Mouse (Mus musculus): ENCODE results near the gene Zfp809. TPM values are rescaled to one million over a fixed set of nuclear protein-coding genes. Genes with fewer than 3 reads are reported as not detected.

Gene Zfp809
- polyA plus RNA-seq (2014; fragmentation: Nextera tagmentation; extraction: Ambion mirVana), result 10.5 and 11.5 TPM in 2 replicates

DNA sequence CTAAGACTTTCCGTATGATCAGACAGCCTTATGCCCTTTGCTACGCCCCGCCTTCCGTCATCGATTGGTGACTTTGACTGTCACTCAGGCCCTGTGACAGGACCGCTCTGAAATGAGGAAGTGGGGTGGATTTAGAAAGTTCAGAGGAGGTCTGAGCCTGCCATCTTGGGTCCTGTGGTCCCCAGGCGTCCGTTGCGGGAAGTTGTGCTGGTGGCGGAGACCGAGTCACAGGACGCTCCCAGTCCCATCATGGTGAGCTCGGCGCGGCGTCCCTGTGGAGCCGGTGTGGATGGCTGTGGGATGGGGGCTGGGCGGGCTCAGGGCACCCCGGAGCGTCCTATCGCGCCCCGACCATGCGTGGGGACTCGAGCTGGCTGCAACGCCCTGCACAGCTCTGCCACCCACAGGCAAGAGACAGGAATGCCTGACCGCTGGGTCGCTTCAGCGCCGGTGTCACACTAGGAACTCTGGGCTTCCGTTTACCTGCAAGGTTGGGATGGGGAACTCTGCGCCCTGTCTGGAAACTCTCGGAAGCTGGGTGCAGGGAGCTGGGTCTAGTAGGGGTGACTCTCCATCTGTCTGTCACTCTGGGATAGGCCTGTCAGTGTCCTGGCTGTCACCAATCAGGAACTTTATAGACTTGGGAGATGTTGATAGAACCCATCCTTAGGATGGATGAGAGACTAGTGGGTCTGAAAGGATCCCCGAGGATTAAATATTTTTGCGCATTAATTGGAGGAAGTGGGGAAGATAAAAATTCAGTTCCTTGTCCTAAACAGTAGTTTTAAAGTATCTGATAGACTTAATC is at the start of gene Zfp809:
Gene Zfp809, plus strand, starts transcription at position 134 of the 808 bp plus-strand sequence.
- DNase-seq (ENCODE audit: low spot score), result peak; percentile 97
- Histone ChIP-seq H3K9ac (peak within 1 kb of the TSS; percentile 63), H3K4me1 (replicated peaks; ENCODE audit: control insufficient read depth, insufficient read depth, low read length) (no peaks in the 10 kb centered on the region), H3K4me2 (replicated peaks) (peak within 1 kb of the TSS; percentile 64), H3K4me3 (replicated peaks; ENCODE audit: low read length) (peak within 1 kb of the TSS; percentile 62), H3K9me3 (ENCODE audit: control insufficient read depth, low read length) (no peaks in the 10 kb centered on the region), H3K27me3 (ENCODE audit: control insufficient read depth, insufficient read depth, low read length) (no peaks in the 10 kb centered on the region), H3K27ac (peak within 1 kb of the TSS; percentile 79; the same call in 1 of the 2 replicates), H3K36me3 (replicated peaks; ENCODE audit: control insufficient read depth, insufficient read depth) (no peaks in the 10 kb centered on the region)
- ATAC-seq (ENCODE audit: low FRiP score), result peak; percentile 98
- 2% methylated on average over 35 of the region's 35 CpGs for WGBS

DNA sequence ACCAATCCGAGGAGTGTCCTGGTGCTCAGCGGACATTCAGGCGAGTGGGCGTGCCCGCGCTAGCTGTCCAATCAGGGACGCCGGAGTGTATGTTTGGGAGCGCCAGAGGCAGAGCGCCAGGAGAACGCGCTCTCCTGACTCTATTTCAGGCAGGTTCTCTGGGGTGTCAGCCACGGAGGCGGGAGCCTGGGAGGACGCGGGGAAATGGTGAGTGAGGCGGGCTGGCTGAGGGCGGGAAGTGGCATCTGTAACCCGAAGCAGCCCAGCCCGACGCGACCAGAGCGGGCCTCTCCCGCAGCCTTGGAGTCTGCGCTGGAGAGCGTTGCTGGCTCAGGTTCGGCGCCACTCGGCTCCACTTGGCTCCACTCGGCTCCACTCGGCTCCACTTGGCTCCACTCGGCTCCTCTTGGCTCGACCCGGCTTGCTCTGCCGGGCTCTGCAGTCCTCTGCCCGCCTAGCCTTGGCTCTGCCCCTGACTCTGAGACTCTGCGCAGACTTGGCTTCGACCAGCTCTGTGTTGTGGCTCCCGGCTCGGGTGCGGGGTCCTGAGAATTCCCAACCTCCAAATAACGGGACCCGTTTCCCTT is 37.4 kb upstream of the Zfp809 start, which contains the start of gene Zfp872:
Gene Zfp872, plus strand, starts transcription at position 66 of the 587 bp plus-strand sequence.
- peak within 1 kb of the TSS; percentile 49; the same call in 1 of the 2 replicates for H3K9ac ChIP-seq
- H3K27ac ChIP-seq, result no peak within 1 kb of the TSS
- no peaks in the 10 kb centered on the region for H3K4me1 ChIP-seq (replicated peaks; ENCODE audit: control insufficient read depth, insufficient read depth, low read length)
- no peaks in the 10 kb centered on the region for H3K36me3 ChIP-seq (replicated peaks; ENCODE audit: control insufficient read depth, insufficient read depth)
- ATAC-seq (ENCODE audit: low FRiP score) (peak; percentile 84; the same call in 1 of the 2 replicates), DNase-seq (ENCODE audit: low spot score) (peak; percentile 47)
- H3K27me3 ChIP-seq (ENCODE audit: control insufficient read depth, insufficient read depth, low read length), result peaks cover 7% of the 10 kb centered on the region; the same call in 1 of the 2 replicates
- 19% methylated on average over 41 of the region's 43 CpGs for WGBS
- peak within 1 kb of the TSS; percentile 36 for H3K4me3 ChIP-seq (replicated peaks; ENCODE audit: low read length)
- peaks cover 9% of the 10 kb centered on the region; the same call in 1 of the 2 replicates for H3K9me3 ChIP-seq (ENCODE audit: control insufficient read depth, low read length)
- peak within 1 kb of the TSS; percentile 62 for H3K4me2 ChIP-seq (replicated peaks)

DNA sequence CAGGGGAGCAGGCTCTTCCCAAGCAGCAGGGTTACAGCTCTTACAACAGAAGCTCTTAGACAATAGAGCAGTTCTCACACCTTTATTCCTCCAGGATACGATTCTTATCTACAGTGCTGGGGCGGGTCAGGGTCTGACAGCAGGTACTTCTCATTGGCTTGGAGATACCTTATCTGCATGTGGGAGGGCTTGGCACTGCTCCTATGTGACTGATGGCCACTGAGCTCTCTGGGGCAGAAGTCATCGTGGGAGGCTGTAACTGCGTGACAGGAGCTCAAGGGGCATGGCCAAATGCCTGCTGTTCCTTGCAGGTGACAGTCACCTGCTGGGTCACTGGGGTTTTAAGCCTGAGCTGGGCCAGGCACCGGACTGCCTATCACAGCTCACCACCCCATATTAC is 29.1 kb upstream of the Zfp809 start:
- WGBS, result 48% methylated on average over 5 of the region's 5 CpGs
- no peak overlapping the region for H3K9ac ChIP-seq

DNA sequence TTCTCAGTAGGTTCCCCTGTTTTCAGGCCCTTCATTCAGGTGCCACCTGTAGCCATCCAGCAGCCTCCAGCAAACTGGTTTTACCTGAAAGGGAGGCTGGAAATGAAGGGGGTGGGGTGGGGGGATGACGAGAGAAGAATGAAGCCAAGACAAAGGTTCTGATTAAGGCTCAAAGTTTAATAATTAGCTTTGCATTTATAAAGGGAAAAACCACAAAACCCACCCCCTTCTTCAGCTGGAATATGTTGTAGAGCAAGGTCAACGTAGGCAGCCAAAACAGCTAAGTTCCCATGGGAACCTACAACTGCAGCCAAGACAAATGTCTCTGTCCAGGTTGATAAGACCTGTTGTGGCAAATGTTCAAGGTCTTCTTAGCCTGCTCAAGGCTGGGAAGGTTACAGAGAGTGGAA is 11.7 kb upstream of the Zfp809 start:
- no peak for ATAC-seq (ENCODE audit: low FRiP score)
- Histone ChIP-seq H3K4me2 (replicated peaks) (no peak overlapping the region), H3K4me3 (replicated peaks; ENCODE audit: low read length) (no peak overlapping the region), H3K9ac (no peak overlapping the region), H3K36me3 (replicated peaks; ENCODE audit: control insufficient read depth, insufficient read depth) (no peaks in the 10 kb centered on the region), H3K9me3 (ENCODE audit: control insufficient read depth, low read length) (no peaks in the 10 kb centered on the region), H3K27ac (no peak overlapping the region), H3K27me3 (ENCODE audit: control insufficient read depth, insufficient read depth, low read length) (no peaks in the 10 kb centered on the region), H3K4me1 (replicated peaks; ENCODE audit: control insufficient read depth, insufficient read depth, low read length) (no peaks in the 10 kb centered on the region)
- 78% methylated on average over 2 of the region's 2 CpGs for WGBS
- no peak for DNase-seq (ENCODE audit: low spot score)

More for the DNA sequence above, 29.1 kb upstream of the Zfp809 start:
- ATAC-seq (ENCODE audit: low FRiP score), result no peak
- DNase-seq (ENCODE audit: low spot score), result no peak
- no peaks in the 10 kb centered on the region for H3K27me3 ChIP-seq (ENCODE audit: control insufficient read depth, insufficient read depth, low read length)
- H3K4me3 ChIP-seq (replicated peaks; ENCODE audit: low read length), result no peak overlapping the region
- H3K4me1 ChIP-seq (replicated peaks; ENCODE audit: control insufficient read depth, insufficient read depth, low read length), result no peaks in the 10 kb centered on the region
- no peaks in the 10 kb centered on the region for H3K36me3 ChIP-seq (replicated peaks; ENCODE audit: control insufficient read depth, insufficient read depth)
- H3K4me2 ChIP-seq (replicated peaks), result no peak overlapping the region
- H3K27ac ChIP-seq, result no peak overlapping the region
- H3K9me3 ChIP-seq (ENCODE audit: control insufficient read depth, low read length), result peaks cover 34% of the 10 kb centered on the region

DNA sequence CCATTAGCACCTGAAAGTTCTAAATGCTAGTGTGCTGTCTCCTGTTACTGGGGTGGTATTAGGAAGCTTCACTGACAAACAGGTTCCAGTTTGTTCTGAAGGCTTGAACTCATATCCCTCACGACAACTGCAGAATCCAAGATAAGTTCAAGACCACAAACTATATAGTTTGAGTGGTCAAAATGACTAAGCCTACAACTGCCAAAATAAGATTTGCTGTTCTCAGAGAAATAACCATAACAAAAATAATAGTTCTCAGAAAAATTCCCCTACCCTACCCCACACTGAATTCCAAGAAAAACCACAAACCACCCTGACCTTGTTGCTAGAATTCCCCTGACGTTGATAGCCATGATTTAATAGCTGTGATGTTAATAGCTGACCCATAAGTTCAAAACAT is 11.0 kb upstream of the Zfp809 start:
- Histone ChIP-seq H3K4me1 (replicated peaks; ENCODE audit: control insufficient read depth, insufficient read depth, low read length) (no peaks in the 10 kb centered on the region), H3K9ac (no peak overlapping the region), H3K4me3 (replicated peaks; ENCODE audit: low read length) (no peak overlapping the region), H3K27ac (no peak overlapping the region), H3K36me3 (replicated peaks; ENCODE audit: control insufficient read depth, insufficient read depth) (no peaks in the 10 kb centered on the region), H3K9me3 (ENCODE audit: control insufficient read depth, low read length) (no peaks in the 10 kb centered on the region), H3K27me3 (ENCODE audit: control insufficient read depth, insufficient read depth, low read length) (no peaks in the 10 kb centered on the region), H3K4me2 (replicated peaks) (no peak overlapping the region)
- no peak for ATAC-seq (ENCODE audit: low FRiP score)
- DNase-seq (ENCODE audit: low spot score), result no peak
- WGBS, result 92% methylated on average over 2 of the region's 2 CpGs

DNA sequence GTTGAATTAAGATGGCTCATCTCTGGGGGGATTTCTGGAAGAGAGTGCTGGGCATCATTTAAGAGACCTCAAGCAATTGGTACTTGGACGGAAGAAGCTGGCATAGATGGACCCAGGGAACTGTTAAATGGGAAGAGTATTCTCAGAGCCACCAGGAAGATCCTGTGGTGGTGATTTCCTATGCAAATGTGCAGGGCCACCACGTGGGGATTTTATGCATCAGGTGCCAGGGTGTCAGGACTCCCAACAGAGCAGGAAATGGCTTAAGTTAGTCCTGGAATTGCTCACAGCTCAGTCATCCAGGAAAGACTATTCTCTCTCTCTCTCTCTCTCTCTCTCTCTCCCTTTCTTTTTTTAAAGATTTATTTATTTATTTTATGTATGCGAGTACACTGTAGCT is 8.8 kb upstream of the Zfp809 start:
- Histone ChIP-seq H3K36me3 (replicated peaks; ENCODE audit: control insufficient read depth, insufficient read depth) (no peaks in the 10 kb centered on the region), H3K27me3 (ENCODE audit: control insufficient read depth, insufficient read depth, low read length) (no peaks in the 10 kb centered on the region), H3K4me2 (replicated peaks) (no peak overlapping the region), H3K4me3 (replicated peaks; ENCODE audit: low read length) (no peak overlapping the region), H3K27ac (no peak overlapping the region), H3K4me1 (replicated peaks; ENCODE audit: control insufficient read depth, insufficient read depth, low read length) (no peaks in the 10 kb centered on the region), H3K9ac (no peak overlapping the region), H3K9me3 (ENCODE audit: control insufficient read depth, low read length) (no peaks in the 10 kb centered on the region)
- no peak for ATAC-seq (ENCODE audit: low FRiP score)
- 54% methylated on average over 3 of the region's 3 CpGs for whole genome bisulfite sequencing
- no peak for DNase-seq (ENCODE audit: low spot score)

DNA sequence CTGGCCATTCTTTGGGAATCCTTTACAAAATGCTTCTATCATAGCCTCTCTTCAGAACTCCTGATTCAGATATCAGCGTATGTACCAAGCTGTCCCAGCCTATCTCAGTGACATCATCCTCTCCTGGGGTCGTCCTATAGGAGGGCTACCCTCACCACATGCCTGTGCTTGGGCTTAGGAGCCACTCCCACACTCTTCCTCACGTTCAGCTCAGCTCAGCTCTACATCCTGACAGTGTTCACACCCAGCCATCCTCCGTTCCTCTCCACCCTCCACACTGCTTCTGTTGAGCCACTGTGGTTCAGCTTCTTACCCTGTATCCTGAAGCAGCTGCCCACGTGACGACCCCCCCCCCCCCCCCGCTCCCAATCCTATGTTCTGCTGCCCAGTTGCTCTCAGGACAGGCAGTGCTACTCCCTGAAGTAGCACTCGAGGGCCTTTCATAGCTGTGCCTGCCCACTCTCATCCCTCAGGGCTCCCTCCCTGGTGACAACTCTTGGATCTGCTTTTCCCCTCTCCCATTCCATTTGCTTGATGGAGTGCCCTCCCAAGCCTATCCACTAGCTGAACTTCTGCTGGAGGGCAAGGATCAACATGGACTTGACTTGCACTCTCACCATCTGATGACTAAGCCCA is 7.5 kb upstream of the Zfp809 start:
- Histone ChIP-seq H3K27ac (no peak overlapping the region), H3K9ac (no peak overlapping the region), H3K4me2 (replicated peaks) (no peak overlapping the region), H3K4me1 (replicated peaks; ENCODE audit: control insufficient read depth, insufficient read depth, low read length) (no peaks in the 10 kb centered on the region), H3K36me3 (replicated peaks; ENCODE audit: control insufficient read depth, insufficient read depth) (no peaks in the 10 kb centered on the region), H3K27me3 (ENCODE audit: control insufficient read depth, insufficient read depth, low read length) (no peaks in the 10 kb centered on the region), H3K4me3 (replicated peaks; ENCODE audit: low read length) (no peak overlapping the region), H3K9me3 (ENCODE audit: control insufficient read depth, low read length) (no peaks in the 10 kb centered on the region)
- ATAC-seq (ENCODE audit: low FRiP score) (no peak), DNase-seq (ENCODE audit: low spot score) (no peak)
- WGBS, result 47% methylated on average over 7 of the region's 8 CpGs

DNA sequence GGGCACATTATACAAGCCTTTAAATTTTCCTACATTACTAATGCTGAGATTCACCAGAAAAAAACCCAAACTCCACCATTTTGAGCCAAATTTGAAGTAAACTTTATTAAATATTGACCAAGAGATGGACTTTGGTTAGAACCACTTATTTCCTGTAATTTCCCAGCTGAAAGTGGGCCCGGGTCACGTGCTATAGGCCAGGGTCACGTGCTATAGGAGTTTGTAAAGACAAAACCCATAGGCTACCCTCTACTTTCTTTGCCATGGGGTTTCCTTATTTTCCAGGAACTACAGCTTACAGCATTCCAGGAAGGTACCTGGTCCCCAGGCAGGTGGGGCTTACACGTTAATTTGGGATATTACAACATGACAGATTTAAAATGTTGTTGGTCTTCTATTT is 1.4 kb upstream of the Zfp809 start:
- ATAC-seq (ENCODE audit: low FRiP score) (no peak), DNase-seq (ENCODE audit: low spot score) (no peak)
- Histone ChIP-seq H3K9me3 (ENCODE audit: control insufficient read depth, low read length) (no peaks in the 10 kb centered on the region), H3K27me3 (ENCODE audit: control insufficient read depth, insufficient read depth, low read length) (no peaks in the 10 kb centered on the region), H3K4me2 (replicated peaks) (no peak overlapping the region), H3K4me3 (replicated peaks; ENCODE audit: low read length) (no peak overlapping the region), H3K9ac (no peak overlapping the region), H3K27ac (no peak overlapping the region), H3K4me1 (replicated peaks; ENCODE audit: control insufficient read depth, insufficient read depth, low read length) (no peaks in the 10 kb centered on the region), H3K36me3 (replicated peaks; ENCODE audit: control insufficient read depth, insufficient read depth) (no peaks in the 10 kb centered on the region)
- WGBS, result 93% methylated on average over 4 of the region's 4 CpGs
